Mouse (Mus musculus): Measurements from ENCODE around the gene Etv6. TPM values are rescaled to one million over a fixed set of nuclear protein-coding genes. Genes with fewer than 3 reads are reported as not detected.

The Etv6 gene
- polyA plus RNA-seq, 1 experiment from 2014 or later = 3.4 TPM

DNA sequence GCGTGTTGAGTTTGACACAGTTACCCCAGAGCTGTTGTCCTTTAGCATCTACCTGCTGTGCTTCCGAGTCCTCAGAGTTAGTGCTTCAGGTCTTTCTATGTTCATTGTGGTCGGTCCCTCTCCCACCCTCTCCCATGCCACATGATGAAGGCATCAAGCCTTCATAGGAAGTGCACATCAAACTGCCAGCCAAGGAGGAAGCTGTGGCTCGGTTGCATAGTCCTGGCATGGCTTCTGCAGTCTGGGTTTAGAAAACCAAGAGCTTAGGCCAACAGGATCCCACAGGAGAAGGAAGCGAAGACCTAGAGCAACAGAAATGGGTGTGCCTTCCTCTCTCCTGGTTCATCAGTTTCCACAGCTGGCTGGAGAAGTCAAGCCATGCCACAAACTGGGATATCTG is 166.7 kb downstream of the Etv6 start:
- no peaks in the 10 kb centered on the region for H3K36me3 ChIP-seq (ENCODE audit: control insufficient read depth, insufficient read depth, low read length)
- ATAC-seq = no peak
- H3K4me2 ChIP-seq (ENCODE audit: low read length) = no peak overlapping the region
- H3K9me3 ChIP-seq (ENCODE audit: control insufficient read depth, low read length) = no peaks in the 10 kb centered on the region
- H3K4me3 ChIP-seq (ENCODE audit: low read length) = no peak overlapping the region
- 96% methylated on average over 5 of the region's 5 CpGs for WGBS
- H3K4me1 ChIP-seq (ENCODE audit: control insufficient read depth, insufficient read depth, low read depth, low read length) = no peaks in the 10 kb centered on the region
- no peaks in the 10 kb centered on the region for H3K27me3 ChIP-seq (replicated peaks; ENCODE audit: control insufficient read depth, insufficient read depth, low read length)
- H3K9ac ChIP-seq (ENCODE audit: low read depth, low read length) = no peak overlapping the region
- H3K27ac ChIP-seq (ENCODE audit: low read depth, low read length) = no peak overlapping the region

DNA sequence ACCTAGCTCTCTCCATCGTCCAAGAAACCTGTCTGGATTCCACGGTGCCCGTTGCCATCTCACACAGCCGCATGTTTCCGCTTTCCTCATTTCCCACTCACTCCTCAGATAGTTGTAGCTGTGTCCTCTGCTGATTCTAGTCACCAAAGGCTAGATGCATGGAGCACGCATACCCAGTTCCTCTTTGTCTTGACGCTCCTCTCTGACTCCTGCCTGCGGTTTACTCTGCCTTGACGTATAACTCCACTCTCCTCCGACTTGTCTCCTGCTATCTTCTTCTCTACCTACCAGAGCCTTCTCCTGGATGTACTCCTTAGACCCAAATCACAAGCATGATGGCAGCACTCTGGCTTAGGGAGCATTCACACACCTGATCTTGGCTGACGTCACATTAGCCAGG is 169.7 kb downstream of the Etv6 start:
- no peak for ATAC-seq
- Histone ChIP-seq H3K4me2 (ENCODE audit: low read length) (no peak overlapping the region), H3K4me3 (ENCODE audit: low read length) (no peak overlapping the region), H3K4me1 (ENCODE audit: control insufficient read depth, insufficient read depth, low read depth, low read length) (peaks cover 16% of the 10 kb centered on the region), H3K27me3 (replicated peaks; ENCODE audit: control insufficient read depth, insufficient read depth, low read length) (no peaks in the 10 kb centered on the region), H3K36me3 (ENCODE audit: control insufficient read depth, insufficient read depth, low read length) (no peaks in the 10 kb centered on the region), H3K27ac (ENCODE audit: low read depth, low read length) (no peak overlapping the region), H3K9ac (ENCODE audit: low read depth, low read length) (no peak overlapping the region), H3K9me3 (ENCODE audit: control insufficient read depth, low read length) (no peaks in the 10 kb centered on the region)
- WGBS = 93% methylated on average over 10 of the region's 11 CpGs

DNA sequence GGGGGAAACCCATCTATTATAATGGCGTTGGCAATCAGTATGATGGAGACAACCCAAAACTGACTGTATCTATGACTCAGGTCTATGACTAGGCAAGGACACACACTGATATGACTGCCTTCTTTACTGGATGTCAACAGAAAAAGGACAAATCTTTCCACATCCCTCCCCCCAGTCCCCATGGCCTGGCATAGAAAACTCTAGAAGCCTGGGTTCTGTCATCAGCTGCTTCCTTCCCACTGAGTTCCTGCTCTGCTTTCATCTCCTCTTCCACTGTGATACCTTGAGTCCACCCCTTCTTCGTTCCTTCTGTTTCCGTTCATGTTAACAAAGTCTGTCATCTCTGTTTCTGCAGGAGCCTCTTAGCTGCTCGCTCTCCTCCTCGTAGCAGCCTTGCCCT is 170.2 kb downstream of the Etv6 start:
- Histone ChIP-seq H3K4me3 (ENCODE audit: low read length) (no peak overlapping the region), H3K9ac (ENCODE audit: low read depth, low read length) (no peak overlapping the region), H3K4me2 (ENCODE audit: low read length) (no peak overlapping the region), H3K27me3 (replicated peaks; ENCODE audit: control insufficient read depth, insufficient read depth, low read length) (no peaks in the 10 kb centered on the region), H3K4me1 (ENCODE audit: control insufficient read depth, insufficient read depth, low read depth, low read length) (peaks cover 16% of the 10 kb centered on the region), H3K27ac (ENCODE audit: low read depth, low read length) (no peak overlapping the region), H3K9me3 (ENCODE audit: control insufficient read depth, low read length) (no peaks in the 10 kb centered on the region), H3K36me3 (ENCODE audit: control insufficient read depth, insufficient read depth, low read length) (no peaks in the 10 kb centered on the region)
- 82% methylated on average over 5 of the region's 5 CpGs for WGBS
- no peak for ATAC-seq

DNA sequence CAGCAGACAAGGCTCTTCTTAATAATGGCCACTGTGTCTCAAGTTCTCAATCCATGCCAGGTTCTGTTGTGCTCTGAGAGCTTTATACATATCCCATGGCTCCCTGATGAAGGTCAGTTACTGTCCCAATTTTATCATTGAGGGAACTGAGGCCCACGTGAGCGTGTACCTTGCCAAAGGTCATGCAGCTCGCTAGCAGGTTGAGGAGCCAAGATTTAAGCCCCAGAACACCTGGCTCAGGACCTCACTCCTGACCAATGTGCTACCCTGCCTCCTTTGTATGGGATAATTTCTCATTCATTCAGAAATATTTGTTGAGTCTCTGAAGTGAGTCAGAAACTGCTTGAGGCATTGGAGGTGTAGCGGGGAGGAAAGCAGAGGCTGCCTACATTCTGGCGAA is 170.8 kb downstream of the Etv6 start:
- ATAC-seq = no peak
- H3K27ac ChIP-seq (ENCODE audit: low read depth, low read length) = no peak overlapping the region
- 91% methylated on average over 5 of the region's 5 CpGs for WGBS
- no peak overlapping the region for H3K4me2 ChIP-seq (ENCODE audit: low read length)
- no peaks in the 10 kb centered on the region for H3K9me3 ChIP-seq (ENCODE audit: control insufficient read depth, low read length)
- no peak overlapping the region for H3K4me3 ChIP-seq (ENCODE audit: low read length)
- no peaks in the 10 kb centered on the region for H3K36me3 ChIP-seq (ENCODE audit: control insufficient read depth, insufficient read depth, low read length)
- H3K9ac ChIP-seq (ENCODE audit: low read depth, low read length) = no peak overlapping the region
- H3K4me1 ChIP-seq (ENCODE audit: control insufficient read depth, insufficient read depth, low read depth, low read length) = peaks cover 18% of the 10 kb centered on the region
- H3K27me3 ChIP-seq (replicated peaks; ENCODE audit: control insufficient read depth, insufficient read depth, low read length) = no peaks in the 10 kb centered on the region

DNA sequence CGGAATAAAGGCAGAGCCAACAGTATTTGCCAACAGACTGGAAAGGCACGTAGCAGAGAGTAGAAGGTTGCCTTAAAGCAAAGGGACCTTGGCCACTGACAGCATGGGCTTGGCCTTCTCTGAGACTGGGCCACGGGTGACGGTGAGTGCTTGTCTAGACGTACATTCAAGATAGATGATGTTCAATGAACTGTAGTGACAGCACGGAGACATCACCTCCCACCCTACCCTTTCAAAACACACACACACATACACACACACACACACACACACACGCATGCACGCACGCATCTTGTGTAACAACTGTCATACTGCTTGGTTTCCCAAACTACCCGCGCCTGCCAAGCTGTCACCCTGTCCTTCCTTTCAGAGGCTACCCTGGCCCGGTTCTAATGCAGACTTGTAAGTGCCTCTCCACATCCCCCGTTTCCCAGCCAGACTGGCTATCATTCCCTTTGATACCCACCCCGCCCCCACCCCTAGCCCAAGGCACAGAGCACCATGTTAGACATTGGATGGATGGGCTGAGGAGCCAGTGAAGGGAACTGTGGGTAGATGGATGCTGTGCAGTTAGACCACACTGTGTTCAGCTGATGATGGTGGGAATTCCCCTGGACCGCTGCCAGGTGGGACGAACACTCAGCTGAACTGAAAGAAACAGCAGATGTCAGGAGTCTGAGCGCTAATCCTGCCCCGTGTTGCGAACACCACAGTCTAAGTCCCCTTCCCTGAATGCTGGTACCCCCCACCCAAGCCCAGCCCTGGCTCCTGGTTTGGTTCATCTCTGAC is 172.1 kb downstream of the Etv6 start:
- Histone ChIP-seq H3K27ac (ENCODE audit: low read depth, low read length) (peak overlapping the region; percentile 62), H3K4me1 (ENCODE audit: control insufficient read depth, insufficient read depth, low read depth, low read length) (peaks cover 18% of the 10 kb centered on the region), H3K9me3 (ENCODE audit: control insufficient read depth, low read length) (no peaks in the 10 kb centered on the region)

DNA sequence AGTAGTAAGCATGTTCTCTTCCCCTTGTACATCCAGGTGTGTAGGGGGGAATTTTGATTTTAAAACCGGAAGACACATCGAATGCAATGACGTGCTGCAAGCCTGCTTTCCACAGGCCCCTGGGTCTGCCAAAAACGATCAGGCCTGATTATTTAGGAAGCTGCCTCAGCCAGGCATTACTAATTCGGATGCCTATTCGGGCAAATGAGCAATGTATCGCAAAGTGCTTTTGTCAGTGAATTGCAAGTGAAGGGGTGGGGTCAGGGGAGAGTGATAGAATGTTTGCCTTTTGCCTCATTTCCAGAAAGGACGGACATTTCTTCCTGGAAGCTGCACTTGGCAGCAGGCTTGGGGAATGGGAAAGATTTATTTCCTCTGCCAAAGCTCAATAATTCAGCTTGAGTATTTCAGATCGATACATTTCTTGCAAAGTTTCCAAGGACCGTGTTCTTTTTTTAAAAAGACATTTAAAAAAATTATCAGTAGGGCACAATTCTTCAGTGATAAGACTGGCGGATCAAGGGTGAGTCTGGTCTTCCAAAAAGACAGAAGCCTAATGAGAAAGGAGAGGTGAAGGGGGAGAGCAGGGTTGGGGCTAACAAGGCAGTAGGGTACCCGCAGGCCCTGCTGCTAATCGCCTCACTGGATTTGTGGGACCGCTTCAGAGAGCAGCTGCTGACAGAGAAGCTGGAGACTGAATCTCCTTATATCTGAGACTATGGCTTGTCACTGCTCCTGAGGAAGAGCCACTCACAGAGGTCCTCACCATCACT is 172.9 kb downstream of the Etv6 start:
- Histone ChIP-seq H3K9me3 (ENCODE audit: control insufficient read depth, low read length) (no peaks in the 10 kb centered on the region), H3K36me3 (ENCODE audit: control insufficient read depth, insufficient read depth, low read length) (no peaks in the 10 kb centered on the region), H3K4me3 (ENCODE audit: low read length) (no peak overlapping the region), H3K27ac (ENCODE audit: low read depth, low read length) (peak overlapping the region; percentile 62), H3K4me1 (ENCODE audit: control insufficient read depth, insufficient read depth, low read depth, low read length) (peaks cover 18% of the 10 kb centered on the region), H3K9ac (ENCODE audit: low read depth, low read length) (peak overlapping the region; percentile 18; the same call in 1 of the 2 replicates), H3K27me3 (replicated peaks; ENCODE audit: control insufficient read depth, insufficient read depth, low read length) (no peaks in the 10 kb centered on the region), H3K4me2 (ENCODE audit: low read length) (peak overlapping the region; percentile 42)
- ATAC-seq = peak; percentile 55; the same call in 1 of the 2 replicates
- WGBS = 32% methylated on average over 14 of the region's 14 CpGs

More for the DNA sequence above, 172.1 kb downstream of the Etv6 start:
- Histone ChIP-seq H3K27me3 (replicated peaks; ENCODE audit: control insufficient read depth, insufficient read depth, low read length) (no peaks in the 10 kb centered on the region), H3K4me3 (ENCODE audit: low read length) (no peak overlapping the region), H3K36me3 (ENCODE audit: control insufficient read depth, insufficient read depth, low read length) (no peaks in the 10 kb centered on the region), H3K4me2 (ENCODE audit: low read length) (peak overlapping the region; percentile 42), H3K9ac (ENCODE audit: low read depth, low read length) (peak overlapping the region; percentile 18; the same call in 1 of the 2 replicates)
- peak; percentile 86 for ATAC-seq
- WGBS = 44% methylated on average over 19 of the region's 19 CpGs

DNA sequence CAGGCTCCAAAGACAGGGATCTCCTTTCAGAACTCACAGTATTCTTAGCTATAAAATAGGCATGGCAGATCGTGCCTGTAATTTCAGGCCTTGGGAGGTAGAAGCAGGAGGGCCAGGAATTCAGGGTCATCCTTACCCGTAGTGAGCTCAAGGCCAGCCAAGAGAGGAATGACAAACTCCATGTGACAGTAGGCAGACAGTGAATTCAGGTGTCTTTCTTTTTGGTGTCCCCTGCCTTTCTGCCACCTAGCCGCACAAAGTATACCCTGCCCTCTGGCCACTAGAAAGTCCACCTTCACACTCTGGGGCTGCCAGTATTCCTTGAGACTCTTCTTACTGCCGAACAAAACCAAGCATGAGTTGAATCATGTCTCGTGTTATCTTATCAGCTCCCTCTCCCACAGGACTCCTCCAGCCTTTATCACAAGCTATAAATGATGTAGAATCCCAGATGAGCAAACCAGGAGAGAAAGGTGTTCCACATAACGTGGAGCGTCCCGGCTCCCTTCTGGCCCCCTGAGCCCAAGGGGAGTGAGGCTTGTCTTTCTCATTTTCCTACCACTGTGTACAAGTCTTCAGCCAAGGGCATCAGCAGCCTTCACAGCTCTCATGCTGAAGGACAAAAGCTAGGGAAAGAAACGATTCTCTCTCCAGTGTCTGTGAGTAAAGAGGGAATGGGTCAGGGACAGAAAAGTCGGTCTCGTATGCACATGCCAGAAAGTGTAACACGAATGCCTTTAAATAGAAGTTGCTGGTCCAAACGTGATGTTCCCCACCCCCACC is 175.4 kb downstream of the Etv6 start:
- WGBS = 76% methylated on average over 13 of the region's 13 CpGs
- peaks cover 18% of the 10 kb centered on the region for H3K4me1 ChIP-seq (ENCODE audit: control insufficient read depth, insufficient read depth, low read depth, low read length)
- no peak overlapping the region for H3K4me2 ChIP-seq (ENCODE audit: low read length)
- H3K36me3 ChIP-seq (ENCODE audit: control insufficient read depth, insufficient read depth, low read length) = no peaks in the 10 kb centered on the region
- no peaks in the 10 kb centered on the region for H3K27me3 ChIP-seq (replicated peaks; ENCODE audit: control insufficient read depth, insufficient read depth, low read length)
- H3K4me3 ChIP-seq (ENCODE audit: low read length) = no peak overlapping the region
- no peaks in the 10 kb centered on the region for H3K9me3 ChIP-seq (ENCODE audit: control insufficient read depth, low read length)
- no peak for ATAC-seq
- H3K9ac ChIP-seq (ENCODE audit: low read depth, low read length) = no peak overlapping the region
- no peak overlapping the region for H3K27ac ChIP-seq (ENCODE audit: low read depth, low read length)

DNA sequence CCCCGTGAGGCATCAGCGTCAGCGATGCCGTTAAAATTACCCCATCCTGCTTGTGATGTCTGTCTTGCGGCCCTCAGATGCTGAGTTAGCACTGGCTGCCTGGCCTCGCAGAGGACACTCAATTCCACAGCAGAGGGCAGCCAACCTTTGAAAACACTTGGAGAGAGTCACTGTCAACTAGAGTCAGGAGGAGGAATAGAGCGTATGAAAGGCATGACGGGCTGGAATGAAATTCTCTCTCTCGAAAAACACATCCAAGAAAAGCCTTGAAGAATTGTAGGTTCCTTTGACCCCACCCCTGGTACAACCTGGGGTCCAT is 175.9 kb downstream of the Etv6 start:
- 75% methylated on average over 9 of the region's 9 CpGs for WGBS
- Histone ChIP-seq H3K27ac (ENCODE audit: low read depth, low read length) (no peak overlapping the region), H3K27me3 (replicated peaks; ENCODE audit: control insufficient read depth, insufficient read depth, low read length) (no peaks in the 10 kb centered on the region), H3K9ac (ENCODE audit: low read depth, low read length) (no peak overlapping the region), H3K4me1 (ENCODE audit: control insufficient read depth, insufficient read depth, low read depth, low read length) (peaks cover 18% of the 10 kb centered on the region), H3K36me3 (ENCODE audit: control insufficient read depth, insufficient read depth, low read length) (no peaks in the 10 kb centered on the region), H3K9me3 (ENCODE audit: control insufficient read depth, low read length) (no peaks in the 10 kb centered on the region), H3K4me3 (ENCODE audit: low read length) (no peak overlapping the region), H3K4me2 (ENCODE audit: low read length) (no peak overlapping the region)
- no peak for ATAC-seq

DNA sequence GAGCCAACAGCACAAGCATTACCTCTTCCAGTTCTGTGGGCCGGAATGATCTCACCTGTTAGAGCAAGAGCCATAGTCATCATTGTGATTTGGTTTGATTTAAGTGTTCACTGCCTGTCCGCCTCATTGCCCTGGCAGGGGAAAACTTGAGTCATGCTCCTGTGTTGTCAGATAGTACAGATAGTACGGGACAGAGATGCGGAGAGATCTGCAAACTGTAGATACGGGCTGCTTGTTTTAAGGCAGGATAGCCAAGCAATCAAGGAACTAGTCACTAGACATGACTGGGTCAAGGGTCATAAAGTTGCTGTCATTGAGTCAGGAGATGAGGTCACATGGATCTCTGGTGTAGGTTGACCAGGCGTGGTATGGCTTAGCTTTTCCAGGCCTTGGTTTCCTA is 182.2 kb downstream of the Etv6 start:
- no peaks in the 10 kb centered on the region for H3K27me3 ChIP-seq (replicated peaks; ENCODE audit: control insufficient read depth, insufficient read depth, low read length)
- ATAC-seq = no peak
- H3K4me3 ChIP-seq (ENCODE audit: low read length) = no peak overlapping the region
- H3K4me1 ChIP-seq (ENCODE audit: control insufficient read depth, insufficient read depth, low read depth, low read length) = peaks cover 11% of the 10 kb centered on the region
- no peaks in the 10 kb centered on the region for H3K9me3 ChIP-seq (ENCODE audit: control insufficient read depth, low read length)
- no peak overlapping the region for H3K4me2 ChIP-seq (ENCODE audit: low read length)
- H3K27ac ChIP-seq (ENCODE audit: low read depth, low read length) = no peak overlapping the region
- H3K36me3 ChIP-seq (ENCODE audit: control insufficient read depth, insufficient read depth, low read length) = no peaks in the 10 kb centered on the region
- 98% methylated on average over 6 of the region's 6 CpGs for WGBS
- H3K9ac ChIP-seq (ENCODE audit: low read depth, low read length) = no peak overlapping the region
